Mouse (Mus musculus) ES-E14 (cell line): Measurements from ENCODE around the gene Gm49321. TPM values are rescaled to one million over a fixed set of nuclear protein-coding genes. Genes with fewer than 3 reads are reported as not detected.
A peak's percentile ranks its signal among the peaks of the same experiment; 100 is the strongest.

Experiments used
- DNase-seq: peaks from one replicate; pipeline ENCODE4 v3.0.0-alpha.2; 2013; ENCODE audit warnings: low read depth, low spot score
- H3K27ac ChIP-seq: 2 replicates; pipeline ENCODE4 v1.5.1; 2012; ENCODE audit warnings: low read depth, mild to moderate bottlenecking, low read length, moderate library complexity, mixed read lengths; ENCODE audit not compliant: poor library complexity, insufficient read depth, severe bottlenecking
- H3K36me3 ChIP-seq: 2 replicates; pipeline ENCODE4 v1.6.1; 2012; ENCODE audit warnings: mild to moderate bottlenecking, low read length, moderate library complexity, mixed read lengths; ENCODE audit not compliant: control insufficient read depth, poor library complexity, insufficient read depth, severe bottlenecking
- H3K4me1 ChIP-seq, 2 experiments: fragments of 150-350 bp in 1 of 2; sonication (generic) in 1 of 2; 2 replicates each; pipeline ENCODE4 v1.6.1; 2012; ENCODE audit warnings: low read length in 2 of 2, mild to moderate bottlenecking in 1 of 2, mixed read lengths in 1 of 2; ENCODE audit not compliant: control insufficient read depth in 2 of 2, insufficient read depth in 2 of 2, poor library complexity in 1 of 2
- H3K4me3 ChIP-seq, 2 experiments: fragments of 150-350 bp in 1 of 2; sonication (generic) in 1 of 2; 2 replicates each; pipeline ENCODE4 v1.5.1; 2012; ENCODE audit warnings: low read length in 2 of 2, low read depth in 1 of 2, mild to moderate bottlenecking in 1 of 2, mixed read lengths in 1 of 2; ENCODE audit not compliant: insufficient read depth in 1 of 2, poor library complexity in 1 of 2, severe bottlenecking in 1 of 2
- H3K9ac ChIP-seq: 2 replicates; pipeline ENCODE4 v1.6.1; 2012; ENCODE audit warnings: low read depth, mild to moderate bottlenecking, low read length, mixed read lengths; ENCODE audit not compliant: poor library complexity, insufficient read depth, severe bottlenecking
- H3K9me3 ChIP-seq: fragments of 150-350 bp; sonication (generic); 2 replicates; pipeline ENCODE4 v1.6.1; 2012; ENCODE audit warnings: low read depth, mild to moderate bottlenecking, low read length; ENCODE audit not compliant: control insufficient read depth, insufficient read depth
- CHD2 ChIP-seq: IDR thresholded peaks from 2 replicates; pipeline ENCODE4 v1.6.1; 2014; ENCODE audit warnings: mild to moderate bottlenecking, low read depth, low read length, inconsistent platforms
- HCFC1 ChIP-seq: IDR thresholded peaks from 2 replicates; pipeline ENCODE4 v1.6.1; 2012; ENCODE audit warnings: low read length, inconsistent platforms, borderline replicate concordance; ENCODE audit not compliant: insufficient read depth
- MAFK ChIP-seq: IDR thresholded peaks from 2 replicates; pipeline ENCODE4 v1.6.1; 2014; ENCODE audit warnings: mild to moderate bottlenecking, low read depth, low read length, inconsistent platforms; ENCODE audit not compliant: insufficient read depth
- ZC3H11A ChIP-seq: IDR thresholded peaks from 2 replicates; pipeline ENCODE4 v1.6.1; 2012; ENCODE audit warnings: low read depth, mild to moderate bottlenecking, inconsistent platforms, low read length, borderline replicate concordance
- ZNF384 ChIP-seq: IDR thresholded peaks from 2 replicates; pipeline ENCODE4 v1.6.1; 2012; ENCODE audit warnings: low read depth, low read length, inconsistent platforms
- in situ Hi-C, 2 experiments: fragments of 600-800 bp; cut with MboI; formaldehyde crosslinking; loops; one replicate each; pipeline ENCODE4 v1.15.1; 2025; ENCODE audit warnings: low sequenced_read_pairs in 2 of 2, inconsistent platforms in 1 of 2; ENCODE audit not compliant: unreplicated experiment in 2 of 2
- total RNA-seq: library from RNA; depleted of rRNA; stranded (reverse); fragments of 300-350 nt; gene quantifications from 2 replicates; pipeline ENCODE4 v1.2.3, GENCODE M21; 2012

Gm49321 gene
- total RNA-seq, 1 experiment: 2.9 TPM

GRCm38 (mm10) chr12:73931274-73931673, 6.2 kb upstream of the Gm49321 start:
- H3K36me3 ChIP-seq: peaks cover 11% of the 10 kb centered on the region

GRCm38 (mm10) chr12:73934528-73934927, 2.9 kb upstream of the Gm49321 start:
- DNase-seq: no peak
- TF ChIP-seq CHD2: no peak
- no peak for TF ChIP-seq ZC3H11A
- TF ChIP-seq HCFC1: no peak
- TF ChIP-seq ZNF384: no peak
- TF ChIP-seq MAFK: no peak
- H3K4me3 ChIP-seq: no peak overlapping the region
- H3K9me3 ChIP-seq: no peaks in the 10 kb centered on the region
- H3K27ac ChIP-seq: no peak overlapping the region
- in situ Hi-C loops: no loop called here
- H3K9ac ChIP-seq: no peak overlapping the region
- peaks cover 13% of the 10 kb centered on the region for H3K36me3 ChIP-seq
- no peaks in the 10 kb centered on the region for H3K4me1 ChIP-seq

More at GRCm38 (mm10) chr12:73931274-73931673, 6.2 kb upstream of the Gm49321 start:
- Histone ChIP-seq H3K4me3 (no peak overlapping the region), H3K27ac (no peak overlapping the region), H3K4me1 (no peaks in the 10 kb centered on the region), H3K9ac (no peak overlapping the region), H3K9me3 (no peaks in the 10 kb centered on the region)
- TF ChIP-seq MAFK (no peak), ZNF384 (no peak), ZC3H11A (no peak), CHD2 (no peak)
- in situ Hi-C loops: no loop called here
- peak; percentile 44 for DNase-seq

GRCm38 (mm10) chr12:73939542-73939941, 2.1 kb downstream of the Gm49321 start:
- TF ChIP-seq ZC3H11A: no peak
- no peak for TF ChIP-seq ZNF384
- TF ChIP-seq MAFK: no peak
- in situ Hi-C loops: no loop called here
- H3K9me3 ChIP-seq: no peaks in the 10 kb centered on the region
- no peak overlapping the region for H3K9ac ChIP-seq
- DNase-seq: no peak
- no peak overlapping the region for H3K27ac ChIP-seq
- H3K4me1 ChIP-seq: no peaks in the 10 kb centered on the region
- no peak overlapping the region for H3K4me3 ChIP-seq
- peaks cover 11% of the 10 kb centered on the region for H3K36me3 ChIP-seq

- TF ChIP-seq HCFC1 (no peak), ZC3H11A (no peak), ZNF384 (no peak), CHD2 (no peak), MAFK (no peak)
- no peaks in the 10 kb centered on the region for H3K9me3 ChIP-seq
- H3K4me3 ChIP-seq: peak overlapping the region; percentile 15 to 63; a peak in 2 of 4 replicates
- no peak overlapping the region for H3K9ac ChIP-seq
- DNase-seq: no peak
- H3K36me3 ChIP-seq: peaks cover 5% of the 10 kb centered on the region; the same call in 1 of the 2 replicates
- in situ Hi-C loops: no loop called here
- H3K4me1 ChIP-seq: no peaks in the 10 kb centered on the region
- H3K27ac ChIP-seq: no peak overlapping the region
Measured at GRCm38 (mm10) chr12:73948415-73948814, 11.0 kb downstream of the Gm49321 start.

GRCm38 (mm10) chr12:73949318-73950058, 12.0 kb downstream of the Gm49321 start:
- TF ChIP-seq ZNF384: no peak
- TF ChIP-seq ZC3H11A: no peak
- no peak for TF ChIP-seq MAFK
- TF ChIP-seq CHD2: no peak
- TF ChIP-seq HCFC1: no peak
- in situ Hi-C loops: no loop called here
- Histone ChIP-seq H3K27ac (no peak overlapping the region), H3K9me3 (no peaks in the 10 kb centered on the region), H3K9ac (peak overlapping the region; percentile 77), H3K4me3 (peak overlapping the region; percentile 63 to 69), H3K4me1 (no peaks in the 10 kb centered on the region), H3K36me3 (peaks cover 3% of the 10 kb centered on the region; the same call in 1 of the 2 replicates)
- DNase-seq: no peak
